Mouse (Mus musculus) heart, adult 9 months (tissue): ENCODE data around the gene Kcnj10.

Experiments used
- DNase-seq, 2 experiments: peaks; one replicate each; pipeline ENCODE4 v3.0.0; 2022; ENCODE audit warnings: low spot score in 2 of 2

Gene Kcnj10

DNA sequence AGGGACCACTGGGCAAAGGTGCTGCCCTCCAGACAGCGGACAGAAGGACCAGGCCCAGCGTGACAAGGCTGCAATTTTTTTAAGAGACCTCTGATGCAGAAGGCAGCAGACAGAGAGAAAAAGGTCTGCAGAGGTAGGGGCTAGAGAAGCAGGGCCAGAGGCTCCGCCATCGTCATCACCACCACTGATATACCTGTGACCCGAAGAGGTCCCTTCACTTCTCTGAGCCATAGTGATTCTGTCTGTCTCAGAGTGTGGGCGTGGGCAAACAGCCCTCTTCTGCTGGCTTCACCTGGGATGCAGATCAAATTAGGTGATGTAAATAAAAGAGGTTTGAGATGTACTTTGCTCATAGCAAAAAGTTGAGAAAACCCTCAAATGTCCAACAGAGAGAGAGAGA lies 11.4 kb upstream of the Kcnj10 start:
- no peak for DNase-seq

DNA sequence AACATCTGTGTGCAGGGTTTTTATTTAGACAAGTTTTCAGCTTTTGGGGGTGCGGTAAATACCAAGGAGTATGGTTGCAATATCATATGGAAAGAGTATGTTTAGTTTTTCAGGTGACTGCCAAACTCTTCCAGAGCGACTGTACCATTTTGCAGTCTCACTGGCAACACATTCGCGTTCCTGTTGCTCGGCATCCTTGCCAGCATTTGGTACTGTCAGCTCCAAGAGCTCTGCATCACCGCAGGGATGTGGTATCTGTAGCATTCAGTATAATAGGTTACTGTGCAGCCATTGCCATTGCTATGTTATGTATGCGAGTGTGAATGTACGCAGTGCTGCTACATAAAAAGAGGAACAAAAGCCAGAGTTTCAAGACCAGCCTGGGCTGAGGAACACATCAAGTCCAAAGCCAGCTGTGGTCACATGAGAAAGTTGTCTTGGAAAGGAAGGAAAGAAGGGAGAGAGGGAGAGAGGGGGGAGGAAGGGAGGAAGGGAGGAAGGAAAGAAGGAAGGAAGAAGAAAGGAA lies 9.5 kb upstream of the Kcnj10 start:
- DNase-seq = no peak

DNA sequence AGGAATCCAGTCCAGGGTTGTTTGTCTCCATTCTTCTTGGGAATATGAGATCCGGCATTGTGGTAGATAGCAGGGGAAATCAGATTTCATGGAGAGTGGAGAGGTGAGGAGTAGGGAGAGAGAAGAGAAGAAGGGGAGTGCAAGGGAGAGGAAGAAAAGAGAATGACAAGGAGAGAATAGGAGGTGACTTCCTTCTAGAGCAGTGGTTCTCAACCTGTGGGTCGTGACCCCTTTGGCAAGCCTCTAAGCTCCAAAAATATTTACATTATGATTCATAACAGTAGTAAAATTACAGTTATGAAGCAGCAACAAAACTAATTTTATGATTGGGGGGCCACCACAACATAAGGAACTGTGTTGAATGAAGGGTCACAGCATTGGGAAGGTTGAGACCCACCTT lies 8.1 kb upstream of the Kcnj10 start:
- DNase-seq = no peak

DNA sequence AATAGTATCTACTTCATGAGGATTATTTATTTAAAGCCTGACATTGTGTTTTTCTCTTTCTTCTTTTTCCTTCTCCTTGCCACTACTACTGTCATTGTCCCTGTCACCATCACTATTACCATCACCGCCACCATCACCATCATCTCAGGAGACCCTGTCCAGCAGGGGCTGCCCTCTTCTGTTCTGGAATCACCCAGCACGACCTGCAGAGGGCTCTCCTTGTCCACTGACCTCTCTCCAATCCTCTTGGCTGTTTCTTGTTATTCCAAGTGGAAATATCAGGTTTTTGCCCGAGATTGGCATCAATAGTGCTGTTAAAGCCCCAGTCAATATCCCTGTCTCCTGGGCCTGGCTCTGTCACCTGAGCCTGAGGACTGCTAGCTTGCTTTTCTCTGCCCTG lies 7.5 kb upstream of the Kcnj10 start:
- no peak for DNase-seq

DNA sequence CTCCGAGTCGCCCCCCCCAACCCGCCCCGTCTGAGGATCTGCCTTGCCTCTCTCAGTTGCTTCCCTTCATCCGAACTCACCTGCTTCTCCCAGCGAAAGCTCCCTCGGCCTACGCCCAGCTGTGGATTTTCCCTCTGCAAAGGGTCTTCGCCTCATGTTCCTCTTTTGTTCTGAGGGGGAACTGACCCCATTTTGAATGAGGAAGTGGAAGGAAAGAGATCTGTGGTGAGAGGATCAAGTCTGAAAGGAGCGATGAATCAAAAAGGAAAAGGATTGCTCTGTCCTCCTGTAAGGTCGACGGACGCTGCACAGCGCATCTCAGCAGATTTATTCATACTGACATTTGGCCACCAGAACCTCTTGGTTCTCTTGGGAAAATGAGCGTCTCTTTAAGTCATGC lies 5.2 kb upstream of the Kcnj10 start:
- no peak for DNase-seq

DNA sequence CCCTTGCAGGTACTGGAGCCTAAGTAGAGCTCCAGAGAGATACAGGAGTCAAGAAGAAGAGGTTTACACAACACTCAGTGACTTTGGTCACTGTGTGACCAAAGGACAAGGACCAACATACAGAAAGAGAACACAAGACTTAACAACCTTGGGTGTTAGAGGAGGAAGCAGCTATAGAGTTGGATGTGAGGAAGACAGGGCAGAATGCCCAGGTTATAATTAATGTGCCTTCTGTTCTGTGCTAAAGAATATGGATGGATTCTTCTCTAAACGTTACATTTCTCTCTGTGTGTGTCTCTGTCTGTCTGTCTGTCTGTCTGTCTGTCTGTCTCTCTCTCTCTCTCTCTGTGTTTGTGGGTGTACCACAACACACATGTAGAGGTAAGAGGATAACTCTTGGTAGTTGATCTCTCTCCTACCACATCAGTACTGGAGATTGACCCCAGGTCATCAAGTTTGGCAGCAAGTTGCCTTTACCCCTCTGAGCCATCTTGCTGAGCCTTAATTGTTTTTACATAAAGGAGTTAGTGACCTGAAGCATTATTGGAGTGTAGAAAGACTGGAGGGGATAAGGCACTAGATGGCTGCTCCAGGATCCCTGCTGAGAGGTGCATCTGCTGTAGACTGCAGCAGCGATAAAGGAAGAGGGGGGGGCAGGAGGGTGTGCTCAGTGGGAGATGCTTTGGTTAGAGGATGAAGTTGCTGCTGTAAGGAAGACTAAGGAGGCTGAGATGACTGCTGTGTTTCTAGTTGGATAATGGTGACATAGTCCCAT lies 3.4 kb upstream of the Kcnj10 start:
- DNase-seq = no peak

DNA sequence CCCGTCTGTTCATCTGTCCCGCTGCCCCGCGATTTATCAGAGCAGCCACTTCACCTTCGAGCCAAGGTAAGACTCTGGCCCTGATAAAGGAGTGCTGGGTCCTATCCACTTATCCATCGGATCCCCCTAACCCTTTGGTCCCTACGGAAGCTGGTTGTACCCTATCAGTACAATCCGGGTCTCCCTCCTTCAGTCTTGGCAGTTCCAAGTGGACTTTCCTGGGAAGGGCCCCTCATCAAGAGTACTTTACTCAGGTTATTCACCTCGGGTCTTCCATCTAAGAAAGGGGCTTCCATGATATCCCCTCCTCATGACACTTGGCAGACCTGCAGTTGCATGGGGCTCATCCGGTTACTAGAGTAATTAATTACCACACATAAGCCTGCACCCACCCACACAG lies 376 bp downstream of the Kcnj10 start:
- DNase-seq = no peak

DNA sequence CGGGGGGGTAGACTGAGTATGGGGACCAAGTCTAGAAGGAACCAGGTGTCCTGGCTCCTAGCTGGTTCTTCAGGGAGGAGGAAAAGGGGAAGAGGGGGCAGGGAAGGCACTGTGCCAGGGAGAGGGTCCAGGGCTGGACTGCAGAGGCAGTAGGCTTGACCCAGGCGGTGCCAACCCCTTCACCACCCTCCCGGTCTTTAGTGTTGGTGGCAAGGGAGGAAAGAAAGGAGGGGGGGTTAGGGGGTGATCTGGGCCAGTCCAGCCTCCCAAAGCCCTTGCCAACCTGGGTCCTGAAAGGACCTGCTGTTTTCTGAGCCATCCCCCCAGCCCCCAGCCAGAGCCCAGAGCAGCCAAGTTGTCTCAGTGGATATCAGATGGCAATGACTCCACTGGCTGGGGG lies 1.7 kb downstream of the Kcnj10 start:
- DNase-seq = no peak

DNA sequence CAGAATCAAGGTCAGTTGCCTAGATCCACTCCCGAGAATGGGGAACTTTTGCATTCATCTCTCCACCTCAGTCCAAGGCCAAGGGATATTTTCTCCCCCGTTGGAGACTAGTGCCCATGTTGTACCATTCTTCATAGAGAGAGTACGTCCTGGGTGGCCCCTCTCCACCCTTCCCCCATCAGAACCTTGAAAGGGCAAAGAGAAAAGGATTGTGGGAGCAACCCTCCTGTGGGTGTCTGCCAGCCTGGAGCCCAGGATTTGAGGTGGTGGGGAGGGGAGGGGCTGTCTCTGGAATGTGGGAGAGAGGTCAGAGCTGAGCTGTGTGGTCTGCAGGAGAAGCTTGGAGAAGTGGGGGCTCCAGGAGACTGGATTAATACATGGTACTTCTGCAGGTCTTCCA lies 2.9 kb downstream of the Kcnj10 start:
- no peak for DNase-seq

DNA sequence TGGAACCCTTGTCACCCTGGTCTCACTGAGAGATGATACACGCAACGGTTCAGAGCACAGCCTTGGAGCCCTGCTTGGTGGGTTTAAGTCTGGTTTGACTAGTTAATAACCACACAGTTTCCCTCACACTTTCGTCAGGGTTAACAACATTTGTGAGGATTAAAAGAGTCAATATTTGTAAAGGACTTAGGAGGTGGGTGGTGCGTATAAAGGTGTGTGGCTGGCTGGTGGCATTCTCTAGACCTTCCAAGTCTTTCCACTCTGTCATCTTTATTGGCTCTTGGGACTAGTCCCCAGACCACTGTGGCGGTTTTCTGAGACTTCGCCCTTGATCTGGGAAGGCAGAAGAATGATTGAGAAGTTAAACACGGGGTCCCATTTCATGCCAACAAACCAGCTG lies 3.8 kb downstream of the Kcnj10 start:
- DNase-seq = no peak

DNA sequence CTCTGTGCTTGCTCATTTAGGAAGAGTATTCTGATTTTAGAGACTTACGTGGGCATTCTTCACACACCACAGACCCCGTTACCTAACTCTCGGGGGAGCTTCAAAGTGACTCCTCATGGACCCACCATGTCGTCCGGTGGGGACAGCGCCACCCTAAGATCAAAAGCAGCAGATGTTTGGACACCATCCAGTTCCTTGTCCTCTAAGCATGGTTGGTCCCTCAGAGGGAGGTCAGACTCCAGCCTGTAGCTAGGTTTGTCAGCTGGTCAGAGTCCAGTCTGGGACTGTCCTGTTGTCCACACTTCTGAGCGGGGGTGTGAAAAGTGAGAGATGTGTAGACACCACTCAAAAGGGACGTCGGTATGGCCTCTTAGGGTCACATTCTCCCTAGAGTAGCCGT lies 5.7 kb downstream of the Kcnj10 start:
- no peak for DNase-seq

DNA sequence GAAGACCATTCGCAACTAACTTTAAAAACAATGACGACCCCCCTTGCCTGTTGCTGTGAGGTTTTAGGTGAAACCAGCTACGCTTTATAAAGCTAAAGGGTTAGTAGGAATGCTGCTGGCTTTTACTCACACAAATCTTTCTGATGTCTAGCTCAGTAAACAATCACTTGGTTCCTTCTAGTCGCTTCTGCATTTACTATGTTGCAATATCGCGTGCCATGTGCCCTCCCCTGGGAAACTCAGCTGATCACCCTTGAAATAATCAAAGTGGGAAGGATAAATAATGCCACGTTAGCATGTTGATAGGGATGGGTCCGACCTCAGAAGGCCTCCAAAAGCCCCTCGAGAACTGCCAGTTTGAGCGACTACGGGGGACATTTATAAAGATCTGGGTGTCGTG lies 6.4 kb downstream of the Kcnj10 start:
- no peak for DNase-seq

DNA sequence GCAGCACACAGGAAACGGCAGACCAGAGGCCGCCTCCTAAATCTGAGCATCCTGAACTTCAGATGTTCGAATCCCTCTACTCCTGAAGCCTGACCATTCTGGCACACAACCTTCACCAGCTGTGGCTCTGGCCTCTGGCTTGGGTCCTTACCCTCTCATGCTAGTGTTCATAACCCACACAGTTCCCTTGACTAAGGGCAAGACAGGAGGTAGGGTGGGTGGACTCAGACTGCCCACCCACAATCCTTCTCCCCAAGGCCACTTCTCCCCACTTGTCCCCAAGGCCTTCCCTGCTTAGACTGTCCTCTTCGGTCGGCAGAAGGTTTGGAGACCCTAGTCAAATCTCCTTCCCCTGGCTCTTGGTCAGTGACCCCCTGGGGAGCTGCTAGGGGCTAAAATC lies 8.5 kb downstream of the Kcnj10 start:
- no peak for DNase-seq

DNA sequence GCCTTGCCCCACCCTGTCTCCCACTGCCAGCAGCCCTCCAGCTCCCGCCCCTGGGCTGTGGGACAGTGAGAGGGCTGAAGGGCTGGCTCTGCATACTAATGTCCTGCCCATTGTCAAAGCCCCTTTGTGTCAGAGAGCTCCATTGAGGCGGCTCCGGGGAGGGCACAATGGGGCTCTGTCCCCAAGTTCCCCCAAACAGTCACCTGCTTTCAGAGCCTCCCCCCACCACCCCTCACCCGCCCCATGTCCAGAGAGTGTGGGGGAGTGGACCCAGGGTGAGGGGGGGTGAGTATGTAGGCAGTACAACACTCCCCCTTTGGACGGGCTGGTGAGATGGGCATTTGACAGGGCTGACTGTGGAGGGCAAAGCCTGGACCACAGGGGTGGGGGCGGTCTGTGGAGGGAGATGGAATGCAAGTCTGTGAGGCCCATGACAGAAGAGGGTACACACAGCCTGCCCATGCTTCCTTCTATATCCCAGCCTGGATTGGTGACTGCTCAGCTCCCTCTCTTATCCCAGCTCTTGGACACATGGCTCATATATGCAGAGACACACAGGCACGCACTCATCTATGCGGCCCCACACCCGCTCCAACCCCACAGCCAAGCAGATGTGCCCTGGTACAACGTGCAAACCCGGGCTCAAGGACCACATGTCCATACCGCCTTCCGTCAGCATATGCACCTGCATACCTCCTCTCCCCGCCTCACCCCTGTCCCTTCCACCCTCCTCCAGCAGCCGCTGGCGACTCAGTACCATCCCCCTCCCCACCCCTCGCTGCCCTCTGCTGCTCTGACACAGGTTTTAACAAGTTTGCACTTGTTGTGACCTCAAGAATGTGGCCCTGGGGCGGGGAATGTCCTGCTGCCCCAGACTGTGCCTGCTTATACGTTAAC lies 9.2 kb downstream of the Kcnj10 start:
- no peak for DNase-seq

DNA sequence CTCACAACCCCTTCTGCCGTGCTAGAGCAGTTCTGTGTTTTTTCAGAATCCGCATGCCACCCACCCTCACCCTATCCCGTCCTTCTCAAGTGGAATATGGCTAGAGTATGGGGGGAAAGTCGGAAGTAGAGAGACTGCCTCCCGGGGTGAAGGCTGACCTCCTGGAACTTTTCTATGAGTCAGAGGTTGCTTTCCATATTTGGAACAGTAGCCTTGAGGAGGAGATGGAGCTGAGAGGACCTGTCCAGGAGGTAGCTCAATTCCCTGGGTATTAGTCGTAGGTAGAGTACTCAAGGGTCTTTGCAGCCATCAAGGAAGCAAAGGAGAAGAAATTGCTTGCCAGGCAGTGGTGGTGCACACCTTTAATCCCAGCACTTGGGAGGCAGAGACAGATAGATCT lies 11.0 kb downstream of the Kcnj10 start:
- no peak for DNase-seq

DNA sequence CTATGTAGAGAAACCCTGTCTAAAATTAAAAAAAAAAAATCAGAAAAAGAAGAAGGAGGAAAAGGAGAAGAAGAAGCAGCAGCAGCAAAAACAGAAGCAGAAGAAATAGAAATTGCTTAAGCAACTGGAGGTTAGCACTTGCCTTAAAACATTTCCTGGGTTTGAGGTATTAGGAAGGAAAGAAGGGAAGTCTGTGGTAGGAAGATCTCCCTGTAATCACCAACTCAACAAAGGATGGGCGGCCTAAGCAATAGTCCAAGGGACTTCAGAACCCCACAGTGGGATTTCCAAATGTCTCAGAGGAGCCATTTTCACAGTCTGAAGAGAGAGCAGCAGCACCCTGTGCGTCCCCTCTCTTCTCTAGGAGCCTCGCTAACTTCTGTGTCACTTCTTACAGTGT lies 11.4 kb downstream of the Kcnj10 start:
- no peak for DNase-seq

DNA sequence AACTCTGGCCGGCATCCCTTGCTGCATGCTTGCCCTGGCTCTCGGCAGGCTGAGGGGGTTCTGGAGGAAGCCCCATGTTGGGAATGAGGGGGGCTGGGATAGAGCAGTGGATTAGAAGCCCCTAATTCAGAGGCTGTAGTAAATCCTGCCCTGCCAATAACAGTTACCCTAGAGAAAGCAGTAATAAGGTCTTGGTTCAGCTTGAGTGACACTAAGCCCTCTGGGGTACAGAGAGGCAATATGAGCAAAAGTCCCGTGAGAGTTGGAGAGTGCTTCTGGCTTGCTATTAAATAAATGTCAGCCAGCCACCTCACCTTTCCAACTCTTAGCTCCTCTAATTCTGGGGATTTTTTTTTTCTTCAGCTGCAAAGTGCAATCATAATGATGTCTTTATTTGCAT lies 14.3 kb downstream of the Kcnj10 start:
- DNase-seq = no peak

DNA sequence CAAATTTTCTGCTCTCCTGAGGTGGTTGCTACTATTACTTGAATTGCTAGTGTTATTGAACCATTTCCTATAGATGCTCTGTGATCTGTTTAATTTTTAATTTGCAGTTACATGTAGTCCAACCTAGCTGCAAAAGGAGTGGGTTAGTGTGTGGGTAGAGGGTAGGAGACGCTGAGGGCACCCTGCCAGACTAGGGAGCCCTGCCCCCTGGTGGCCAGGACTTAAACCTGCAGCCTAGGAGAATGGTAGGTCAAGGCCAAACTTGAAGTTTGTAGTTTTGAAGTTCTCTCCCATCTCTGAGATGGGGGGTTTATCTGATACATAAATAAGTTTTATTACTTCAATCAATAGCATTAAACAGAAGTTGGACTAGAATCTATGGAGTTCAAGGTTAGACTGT lies 16.5 kb downstream of the Kcnj10 start:
- DNase-seq = peak; percentile 12 to 27

DNA sequence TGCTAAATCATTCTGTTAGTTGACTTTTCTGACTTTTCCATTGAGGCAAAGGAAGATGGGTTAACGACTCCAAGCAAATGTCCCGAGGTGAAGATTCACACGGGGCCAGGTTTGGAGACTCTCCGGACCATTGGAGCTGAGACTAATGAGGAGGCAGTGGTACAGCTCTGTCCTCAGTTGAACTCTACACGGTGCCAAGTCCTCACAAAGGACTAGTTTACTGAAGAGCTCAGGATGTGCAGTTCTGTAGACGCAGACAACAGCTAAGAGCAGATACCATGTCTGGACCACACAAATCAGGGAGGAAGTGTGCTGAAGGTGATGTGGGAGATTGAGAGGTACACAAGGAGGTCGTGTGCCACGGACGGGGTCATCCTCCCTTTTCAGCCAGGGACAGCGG lies 17.3 kb downstream of the Kcnj10 start:
- no peak for DNase-seq

DNA sequence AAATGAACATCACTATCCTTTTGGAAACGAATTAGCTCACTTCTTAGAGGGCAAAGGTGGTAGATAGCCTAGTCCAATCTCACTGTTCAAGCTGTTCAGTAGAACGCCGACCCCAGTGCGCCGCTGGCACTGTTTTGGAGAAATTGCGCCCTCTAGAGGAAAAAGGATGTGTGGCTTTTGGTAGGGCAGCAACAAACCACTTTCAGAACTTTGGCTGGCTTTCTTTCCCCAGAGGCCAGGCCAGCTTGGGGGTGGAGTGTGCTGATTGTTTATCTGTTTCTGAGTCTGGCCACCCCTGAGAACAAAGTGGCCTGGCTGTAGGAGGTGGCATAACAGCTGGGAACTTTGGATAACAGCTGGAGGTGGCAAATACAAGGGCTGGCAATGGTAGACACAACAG lies 23.7 kb downstream of the Kcnj10 start:
- peak; percentile 18 to 21 for DNase-seq

DNA sequence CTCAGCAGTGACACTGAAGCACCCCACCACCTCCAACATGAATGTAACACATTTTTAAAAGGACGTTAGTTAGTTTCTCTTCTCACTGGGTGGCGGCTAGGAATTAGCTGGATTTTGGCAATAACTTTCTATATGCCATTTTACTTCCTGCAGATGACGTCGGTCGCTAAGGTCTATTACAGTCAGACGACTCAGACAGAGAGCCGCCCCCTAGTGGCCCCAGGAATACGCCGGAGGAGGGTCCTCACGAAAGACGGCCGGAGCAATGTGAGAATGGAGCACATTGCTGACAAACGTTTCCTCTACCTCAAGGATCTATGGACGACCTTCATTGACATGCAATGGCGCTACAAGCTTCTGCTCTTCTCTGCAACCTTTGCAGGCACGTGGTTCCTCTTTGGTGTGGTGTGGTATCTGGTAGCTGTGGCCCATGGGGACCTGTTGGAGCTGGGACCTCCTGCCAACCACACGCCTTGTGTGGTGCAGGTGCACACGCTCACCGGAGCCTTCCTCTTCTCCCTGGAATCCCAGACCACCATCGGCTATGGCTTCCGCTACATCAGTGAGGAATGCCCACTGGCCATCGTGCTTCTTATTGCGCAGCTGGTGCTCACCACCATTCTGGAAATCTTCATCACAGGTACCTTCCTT lies 27.9 kb downstream of the Kcnj10 start:
- peak in 1 of 2 experiments; percentile 14 for DNase-seq

DNA sequence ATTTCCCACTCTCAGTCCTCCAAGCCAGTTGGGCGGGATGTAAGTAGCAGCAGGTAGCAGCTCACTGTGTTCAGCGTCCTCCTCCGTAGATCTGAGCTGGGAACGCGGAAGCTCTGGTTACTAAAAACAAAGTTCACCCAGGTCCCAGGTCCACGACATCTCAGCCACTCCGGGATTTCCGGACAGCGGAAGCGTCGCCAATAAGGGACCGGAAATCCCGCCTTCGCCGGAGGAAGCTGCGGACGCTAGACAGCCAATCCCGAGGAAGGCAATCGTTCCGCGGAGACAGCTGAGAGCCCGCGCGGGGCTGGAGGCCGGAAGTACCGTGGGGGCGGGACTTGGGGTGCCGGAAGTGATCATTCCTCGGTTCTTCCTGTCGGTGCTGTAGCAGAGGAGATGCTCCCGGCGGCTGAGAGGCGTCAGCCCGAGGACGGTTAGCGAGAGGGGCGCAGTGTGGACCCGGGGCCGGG lies 35.2 kb downstream of the Kcnj10 start, which contains the start of gene Pigm:
TSS of gene Pigm (plus strand) at position 349 of the 470 bp plus-strand sequence.
- DNase-seq = peak; percentile 97 to 98
